Mouse (Mus musculus) thymus, postnatal 14 days (tissue): Measurements from ENCODE around the gene Iars2.
A peak's percentile ranks its signal among the peaks of the same experiment; 100 is the strongest.

ENCODE experiments used
- DNase-seq: peaks from one replicate; pipeline ENCODE4 v3.0.0; 2021

Iars2 gene

DNA sequence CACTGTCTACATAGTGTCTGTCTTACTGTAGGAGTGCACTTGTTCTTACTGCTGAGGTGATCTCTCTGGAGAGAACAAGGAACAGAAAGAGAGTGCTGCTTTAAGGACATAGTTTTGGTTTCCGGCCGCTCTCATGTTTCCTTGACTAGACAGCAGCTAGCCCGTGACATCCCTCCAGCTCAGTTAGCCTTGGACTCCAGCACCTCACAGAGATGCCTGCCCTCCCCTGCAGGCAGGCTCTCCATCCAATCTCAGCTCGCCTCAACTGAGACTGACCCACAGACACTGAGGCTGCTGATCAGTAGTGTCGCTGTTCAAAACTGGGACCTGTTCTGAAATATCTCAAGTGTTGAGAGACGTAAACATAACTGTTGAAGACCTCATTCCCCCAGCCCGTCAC lies 53.2 kb downstream of the Iars2 start:
- DNase-seq = no peak

DNA sequence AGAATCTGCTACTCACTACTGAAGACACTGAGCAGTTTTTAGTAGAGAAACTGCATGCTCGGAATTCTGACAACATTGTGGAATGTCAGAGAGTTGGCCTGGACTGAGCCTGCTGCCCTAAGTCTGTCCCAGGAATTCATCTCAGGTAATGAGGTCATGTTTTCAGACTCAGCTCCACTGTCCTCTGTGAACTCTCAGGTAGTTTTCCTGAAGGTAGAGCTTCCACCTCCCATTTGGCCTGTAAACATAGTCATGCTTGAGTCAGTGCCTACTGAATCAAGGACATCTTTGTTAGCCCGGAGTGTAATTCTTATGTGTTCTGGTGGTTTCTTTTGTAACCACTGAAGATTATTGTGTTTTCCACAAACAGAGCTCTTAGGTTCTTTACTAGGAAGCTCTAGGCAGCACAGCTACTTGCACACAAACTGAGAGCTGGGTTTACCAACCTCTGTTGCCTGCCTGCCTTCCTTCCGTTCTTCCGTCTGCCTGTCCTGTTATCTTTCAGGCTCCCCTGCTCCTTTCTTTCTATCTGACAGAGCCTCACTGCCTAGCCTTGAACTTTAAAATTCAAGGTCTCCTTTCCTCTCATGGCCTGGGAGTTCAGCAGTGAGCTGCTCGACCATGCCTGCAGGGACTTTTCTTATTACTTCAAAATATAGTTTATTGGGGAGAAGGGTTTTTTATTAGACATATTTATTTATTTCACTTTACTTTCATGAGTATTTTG lies 54.2 kb downstream of the Iars2 start:
- no peak for DNase-seq

DNA sequence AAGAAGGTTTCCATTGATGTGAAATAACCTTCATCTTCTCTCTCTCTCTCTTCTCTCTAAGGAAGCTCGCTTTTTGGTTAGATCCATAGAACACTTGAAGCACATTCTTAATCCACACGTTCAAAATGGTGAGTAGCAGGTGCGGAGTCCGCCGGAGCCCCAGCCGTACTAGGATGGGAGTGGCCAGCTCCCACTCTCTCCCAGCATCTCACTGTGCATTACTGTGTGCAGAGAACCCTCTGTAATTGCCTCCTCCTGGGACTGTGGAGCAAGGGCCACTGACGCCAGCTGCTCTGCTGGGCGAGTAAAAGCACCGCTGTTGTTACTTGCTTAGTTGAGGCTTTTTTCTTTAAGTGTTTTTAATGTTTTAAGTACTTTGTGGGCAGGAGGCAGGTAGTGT lies 57.8 kb downstream of the Iars2 start:
- DNase-seq = no peak

DNA sequence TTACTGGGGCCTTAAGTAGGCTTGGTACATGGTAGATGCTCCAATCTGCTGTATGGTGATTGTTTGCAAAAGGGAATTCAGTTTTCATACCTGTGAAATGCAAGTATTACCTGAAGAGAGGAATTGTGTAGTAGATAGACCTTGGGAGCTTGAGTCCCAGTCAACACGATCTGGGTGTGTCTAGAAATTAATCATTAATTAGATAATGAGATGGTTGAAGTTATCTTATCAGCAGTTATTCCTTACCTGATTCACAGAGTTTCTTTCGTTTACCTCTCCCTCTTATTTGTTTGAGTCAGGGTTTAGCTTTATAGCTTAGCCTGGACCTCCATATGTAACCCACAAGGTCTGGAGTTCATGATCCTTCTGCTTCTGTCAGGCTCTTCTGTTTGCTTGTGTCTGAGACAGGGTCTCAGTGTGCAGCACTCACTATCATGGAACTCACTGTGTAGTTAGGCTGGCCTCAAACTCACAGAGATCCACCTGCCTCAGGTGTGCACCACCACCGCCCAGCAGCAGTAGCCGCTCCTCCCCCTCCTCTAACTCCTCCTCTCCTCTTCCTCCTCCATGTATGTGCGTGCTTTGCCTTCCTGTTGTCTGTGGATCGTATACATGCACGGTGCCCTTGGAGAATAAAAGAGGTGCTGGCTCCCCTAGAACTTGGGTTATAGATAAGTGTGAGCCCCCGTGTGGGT lies 58.6 kb downstream of the Iars2 start:
- DNase-seq = no peak

DNA sequence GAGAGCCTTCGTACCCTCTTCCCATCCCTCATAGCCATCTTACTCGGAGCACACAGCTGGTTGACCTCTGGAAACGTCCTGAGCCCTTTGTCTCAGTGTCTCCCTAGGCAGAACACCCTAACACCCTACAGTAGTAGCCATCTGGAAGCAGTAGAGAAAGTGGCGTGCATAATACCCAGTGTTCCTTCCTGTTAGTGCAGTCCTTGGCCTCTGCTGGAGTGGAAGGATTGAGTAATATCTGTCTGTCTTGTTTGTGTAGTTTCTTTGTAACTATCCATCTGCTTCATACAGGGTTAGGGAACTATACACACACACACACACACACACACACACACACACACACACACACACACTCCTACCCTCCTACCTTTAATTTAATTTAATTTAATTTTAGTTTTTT lies 60.5 kb downstream of the Iars2 start:
- DNase-seq = no peak

DNA sequence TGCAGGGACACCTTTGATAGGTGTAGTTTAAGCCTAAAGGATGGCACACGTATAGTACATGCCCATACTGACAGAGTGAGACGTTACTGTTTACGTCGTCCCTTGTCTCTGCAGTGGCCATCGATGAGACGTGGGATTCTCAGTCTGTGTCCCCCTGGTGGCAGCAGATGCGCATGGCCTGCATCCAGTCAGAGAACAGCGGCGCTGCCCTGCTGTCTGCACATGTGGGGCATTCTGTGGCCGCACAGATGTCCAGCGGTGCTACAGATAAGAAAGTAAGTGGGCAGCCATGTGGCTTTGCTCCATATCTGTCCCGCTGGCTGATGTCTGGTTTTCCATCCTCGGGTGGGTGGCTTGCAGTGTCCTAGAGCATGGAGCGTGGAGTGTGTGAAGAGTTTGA lies 66.6 kb downstream of the Iars2 start:
- peak; percentile 10 for DNase-seq

DNA sequence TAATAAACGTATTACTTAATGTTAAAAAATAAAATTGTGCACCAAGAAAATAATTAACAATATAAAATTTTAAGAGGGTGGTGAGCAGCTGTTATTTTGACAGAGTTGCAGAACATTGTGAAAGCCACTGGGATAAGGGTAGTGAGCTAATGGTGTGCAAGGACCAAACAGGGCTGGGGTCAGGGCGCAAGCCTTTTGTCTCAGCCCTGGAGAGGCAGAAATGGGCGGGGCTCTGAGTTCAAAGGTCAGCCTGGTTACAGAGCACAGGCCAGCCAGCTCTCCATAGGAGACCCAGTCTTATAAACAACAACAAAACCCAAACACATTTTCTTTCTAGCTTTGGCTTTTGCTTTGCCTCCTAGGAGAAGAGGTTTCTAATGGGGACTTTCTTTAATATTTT lies 72.4 kb downstream of the Iars2 start:
- DNase-seq = no peak

DNA sequence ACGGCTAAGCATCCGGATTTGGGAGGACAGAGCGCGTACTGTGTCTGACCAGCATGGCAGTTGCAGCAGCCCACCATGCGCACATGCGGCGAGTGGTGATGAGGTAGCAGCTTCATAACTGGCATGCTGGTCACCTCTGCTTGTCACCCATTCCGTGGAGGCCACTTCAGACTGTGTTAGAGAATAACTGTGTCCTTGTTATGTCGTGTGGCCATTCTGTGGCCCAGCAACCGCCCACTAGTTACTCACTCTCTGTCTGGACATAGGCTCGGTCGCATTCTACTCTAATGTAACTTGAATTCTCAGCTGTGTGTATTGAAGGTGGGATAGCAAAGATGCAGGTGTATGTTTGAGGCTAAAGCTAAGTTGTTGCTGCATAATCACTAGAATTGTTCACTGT lies 73.9 kb downstream of the Iars2 start:
- no peak for DNase-seq

DNA sequence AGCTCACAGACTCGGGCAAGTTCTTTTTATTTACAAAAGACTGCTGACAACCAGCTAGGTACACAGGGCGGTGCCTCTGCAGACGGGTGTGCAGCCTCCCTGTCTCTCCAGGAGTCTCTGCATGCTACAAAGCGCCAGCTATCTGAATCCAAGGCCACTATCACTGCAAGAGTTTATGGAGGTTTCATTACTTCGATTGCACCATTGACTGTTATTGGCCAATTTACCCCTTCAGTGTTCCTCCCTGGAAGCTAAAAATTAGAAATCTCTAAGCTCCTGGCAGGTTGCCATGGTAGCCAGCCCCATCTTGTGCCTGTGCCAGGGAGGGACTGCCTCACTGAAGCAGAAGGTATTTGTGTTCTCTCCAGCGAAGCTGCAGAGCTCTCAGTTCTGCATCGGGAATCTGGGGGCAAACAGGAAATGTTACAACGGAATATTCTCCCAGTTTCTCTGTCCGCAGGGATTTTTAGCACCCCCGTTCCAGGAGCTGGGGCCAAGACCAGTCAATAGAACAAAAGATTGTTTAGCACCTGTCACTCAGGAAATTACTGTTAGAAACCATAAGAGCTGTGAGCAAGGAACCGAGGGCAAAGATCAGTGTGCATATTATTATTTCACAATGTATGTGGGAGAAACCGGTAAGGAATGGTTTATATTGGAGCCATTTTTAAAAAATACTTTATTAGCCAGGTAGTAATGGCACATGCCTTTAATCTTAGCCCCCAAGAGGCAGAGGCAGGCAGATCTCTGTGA lies 75.9 kb downstream of the Iars2 start:
- DNase-seq = no peak

DNA sequence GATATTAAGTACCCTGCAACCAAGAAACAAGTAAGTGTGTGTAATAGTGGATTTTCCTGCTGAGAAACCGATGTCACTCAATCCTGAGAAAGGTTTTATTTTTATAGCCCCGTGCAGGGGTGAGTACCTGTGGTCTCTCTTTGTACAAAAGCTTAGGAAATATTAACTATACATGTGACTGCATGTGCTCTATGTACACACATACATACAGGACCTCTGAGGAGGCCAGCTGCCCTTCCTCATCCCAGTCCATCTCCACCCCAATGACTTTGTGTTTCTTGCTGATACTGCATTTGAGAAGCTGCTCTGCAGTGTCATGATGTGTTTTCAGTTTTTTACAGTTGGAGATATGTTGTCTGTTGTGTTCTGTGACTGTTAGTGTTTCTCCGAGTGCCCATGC lies 76.8 kb downstream of the Iars2 start:
- DNase-seq = no peak

DNA sequence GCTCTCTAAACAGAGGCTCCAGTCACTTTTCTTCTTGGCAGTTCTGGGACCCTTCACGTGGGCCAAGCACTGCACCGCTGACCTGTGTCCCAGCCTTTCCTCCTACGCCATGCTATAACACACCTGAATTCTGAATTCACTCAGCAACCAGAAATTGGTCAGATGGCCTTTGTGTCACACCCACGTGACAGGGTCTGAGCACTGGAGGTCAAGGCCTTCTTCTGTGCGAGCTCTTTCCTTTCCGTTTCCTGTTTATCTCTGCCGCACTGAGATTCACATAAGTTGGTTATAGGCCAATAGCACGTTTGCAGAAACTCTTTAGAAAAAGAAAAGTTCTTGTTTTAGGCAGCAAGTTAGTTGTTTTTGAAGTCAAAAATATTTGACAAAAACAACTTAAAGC lies 80.5 kb downstream of the Iars2 start:
- no peak for DNase-seq

DNA sequence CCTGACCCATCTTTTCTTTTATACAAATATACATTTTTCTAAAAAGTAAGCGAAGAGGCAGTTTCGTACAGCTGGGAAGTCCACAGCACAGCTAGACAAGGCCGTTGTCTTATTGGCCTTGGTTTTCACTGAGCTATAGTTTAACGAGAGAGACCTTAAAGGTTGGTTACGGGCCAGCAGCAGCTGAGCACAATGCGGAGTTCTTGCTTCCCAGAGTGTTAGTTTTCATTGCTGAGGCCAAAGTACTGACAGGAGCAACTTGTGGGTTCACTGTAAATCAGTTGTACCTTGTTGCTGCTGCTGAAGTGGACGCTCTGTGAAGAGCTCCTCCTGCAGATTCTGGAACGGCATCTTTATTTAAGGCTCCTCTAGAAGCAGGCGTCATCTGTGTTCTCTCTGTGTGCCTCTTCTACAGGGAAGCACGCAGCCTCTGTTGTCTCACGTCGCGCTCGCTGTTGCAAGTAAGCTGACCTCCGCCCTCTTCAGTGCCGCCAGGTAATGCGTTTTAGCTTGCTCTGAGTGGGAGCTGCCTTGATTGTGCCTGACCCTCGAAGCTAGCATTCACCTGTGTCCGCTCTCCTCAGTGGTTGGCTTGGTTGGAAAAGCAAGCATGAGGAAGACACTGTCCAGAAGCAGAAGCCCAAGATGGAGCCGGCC lies 81.6 kb downstream of the Iars2 start:
- no peak for DNase-seq

DNA sequence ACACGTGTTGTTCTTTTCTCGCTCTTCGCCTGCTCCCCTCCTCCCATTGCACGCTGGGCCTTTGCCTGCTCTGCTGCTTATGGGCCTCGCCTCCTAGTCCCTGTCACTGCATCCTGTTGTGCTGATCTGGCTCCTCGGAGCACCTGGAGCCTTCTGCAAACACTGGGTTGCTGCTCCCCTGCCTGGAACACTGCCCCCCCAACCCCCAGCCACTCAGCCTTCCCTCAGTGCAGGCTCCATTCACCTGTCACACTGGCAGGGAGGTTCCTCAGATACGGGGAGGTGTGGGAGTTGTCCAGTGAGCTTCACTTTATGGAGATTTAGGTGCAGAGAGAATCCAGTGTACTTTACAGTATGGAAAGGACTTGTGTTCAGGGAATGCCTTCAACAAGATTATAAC lies 83.7 kb downstream of the Iars2 start:
- no peak for DNase-seq

DNA sequence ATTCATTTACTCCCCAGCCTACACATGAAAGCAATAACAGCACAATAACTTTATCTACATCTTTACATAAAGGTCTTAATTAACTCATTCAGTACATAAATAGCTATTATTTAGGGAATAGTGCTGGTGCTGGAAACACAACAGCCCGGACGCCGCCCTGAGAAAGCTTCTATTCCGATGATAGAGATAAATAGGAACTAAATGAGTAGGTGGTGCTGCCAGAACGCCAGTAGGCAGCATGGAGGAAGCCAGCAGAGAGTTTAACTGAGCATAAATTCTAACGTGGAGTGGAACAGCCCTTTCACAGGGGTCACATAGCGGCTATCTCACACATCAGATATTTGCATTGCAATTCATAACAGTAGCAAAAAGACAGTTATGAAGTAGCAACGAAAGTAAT lies 86.2 kb downstream of the Iars2 start:
- no peak for DNase-seq

DNA sequence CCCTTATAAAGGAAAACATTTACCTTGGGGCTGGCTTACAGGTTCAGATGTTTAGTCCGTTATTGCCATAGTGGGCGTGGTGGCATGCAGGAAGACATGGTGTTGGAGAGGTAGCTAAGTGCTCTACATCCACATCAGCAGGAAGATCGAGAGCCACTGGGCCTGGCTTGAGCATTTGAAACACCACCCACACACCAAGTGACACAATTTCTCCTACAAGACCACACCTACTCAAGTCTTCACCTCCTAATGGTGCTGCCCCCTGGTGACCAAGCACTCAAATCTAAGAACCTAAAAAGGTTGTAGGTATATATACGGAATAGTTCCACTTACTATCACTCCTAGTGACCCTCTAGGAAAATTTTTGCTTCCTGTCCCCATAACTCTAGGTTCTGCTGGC lies 92.7 kb downstream of the Iars2 start:
- no peak for DNase-seq

DNA sequence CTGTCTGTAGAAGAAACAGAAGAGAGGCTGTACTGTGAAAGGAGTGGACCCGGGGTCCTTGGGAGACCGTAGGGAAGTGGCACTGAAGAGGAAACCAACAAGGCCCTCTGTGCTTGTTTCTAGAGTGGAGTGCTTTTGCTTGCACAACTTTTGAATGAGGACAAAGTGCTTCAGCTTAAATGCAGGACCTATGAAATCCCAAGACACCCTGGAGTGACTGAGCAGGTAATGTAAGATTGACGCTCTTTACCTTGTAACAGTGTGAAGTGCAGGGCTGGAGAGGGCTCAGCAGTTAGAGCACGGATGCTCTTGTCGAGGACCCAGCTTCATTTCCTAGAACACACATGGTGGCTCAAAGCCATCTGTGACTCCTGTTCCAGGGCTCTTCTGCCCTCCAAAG lies 93.4 kb downstream of the Iars2 start:
- DNase-seq = no peak
